Mouse (Mus musculus) myocyte (in vitro differentiated cells): ENCODE data around the gene Rps6kc1. TPM values are rescaled to one million over a fixed set of nuclear protein-coding genes. Genes with fewer than 3 reads are reported as not detected.

ENCODE experiments used
- H3K27me3 ChIP-seq: one replicate; pipeline ENCODE4 v1.6.1; 2011; ENCODE audit not compliant: control insufficient read depth, insufficient read depth, insufficient read length
- H3K36me3 ChIP-seq: one replicate; pipeline ENCODE4 v1.6.1; 2011; ENCODE audit not compliant: control insufficient read depth, insufficient read depth
- H3K4me2 ChIP-seq: one replicate; pipeline ENCODE4 v1.6.1; 2011; ENCODE audit warnings: low read depth, control low read depth
- H3K4me3 ChIP-seq: one replicate; pipeline ENCODE4 v1.5.1; 2011; ENCODE audit warnings: mild to moderate bottlenecking, control low read depth, moderate library complexity
- H3K79me2 ChIP-seq: one replicate; pipeline ENCODE4 v1.6.1; 2011; ENCODE audit not compliant: control insufficient read depth, insufficient read depth
- H3ac ChIP-seq: one replicate; pipeline ENCODE4 v1.6.1; 2011; ENCODE audit not compliant: control insufficient read depth, insufficient read length
- CEBPB ChIP-seq: IDR thresholded peaks from 2 replicates; pipeline ENCODE4 v1.6.1; 2011; ENCODE audit warnings: mild to moderate bottlenecking, moderate library complexity; ENCODE audit not compliant: poor library complexity, insufficient read depth, severe bottlenecking
- E2F4 ChIP-seq: IDR thresholded peaks from one replicate; pipeline ENCODE4 v1.6.1; 2011; ENCODE audit warnings: mild to moderate bottlenecking, control low read depth, moderate library complexity; ENCODE audit not compliant: insufficient read depth
- MAX ChIP-seq: IDR thresholded peaks from one replicate; pipeline ENCODE4 v1.6.1; 2011; ENCODE audit warnings: low read depth, mild to moderate bottlenecking, control low read depth
- MYOD1 ChIP-seq, 3 experiments: IDR thresholded peaks; one replicate each; pipeline ENCODE4 v1.6.1; 2011; ENCODE audit warnings: control low read depth in 2 of 3, low read depth in 2 of 3, mild to moderate bottlenecking in 2 of 3, moderate library complexity in 1 of 3; ENCODE audit not compliant: insufficient read length in 2 of 3, control insufficient read depth in 1 of 3
- MYOG ChIP-seq, 3 experiments: IDR thresholded peaks; one replicate each; pipeline ENCODE4 v1.6.1; 2011; ENCODE audit warnings: control low read depth in 2 of 3, low read depth in 2 of 3, mild to moderate bottlenecking in 2 of 3; ENCODE audit not compliant: insufficient read length in 2 of 3, control insufficient read depth in 1 of 3, insufficient read depth in 1 of 3
- POLR2A ChIP-seq: IDR thresholded peaks from one replicate; pipeline ENCODE4 v1.6.1; 2011; ENCODE audit warnings: low read depth, mild to moderate bottlenecking, control low read depth, moderate library complexity; ENCODE audit not compliant: insufficient read length
- POLR2AphosphoS2 ChIP-seq: IDR thresholded peaks from one replicate; pipeline ENCODE4 v1.6.1; 2011; ENCODE audit warnings: low read depth, control low read depth; ENCODE audit not compliant: insufficient read length
- REST ChIP-seq: IDR thresholded peaks from one replicate; pipeline ENCODE4 v1.6.1; 2011; ENCODE audit warnings: mild to moderate bottlenecking, control low read depth, moderate library complexity; ENCODE audit not compliant: insufficient read depth, insufficient read length
- SRF ChIP-seq: IDR thresholded peaks from one replicate; pipeline ENCODE4 v1.6.1; 2011; ENCODE audit warnings: low read depth; ENCODE audit not compliant: control insufficient read depth, insufficient read length
- TCF12 ChIP-seq: IDR thresholded peaks from one replicate; pipeline ENCODE4 v1.6.1; 2011; ENCODE audit warnings: mild to moderate bottlenecking, control low read depth; ENCODE audit not compliant: poor library complexity, insufficient read depth, severe bottlenecking
- TCF3 ChIP-seq: IDR thresholded peaks from one replicate; pipeline ENCODE4 v1.6.1; 2011; ENCODE audit warnings: low read depth, control low read depth; ENCODE audit not compliant: insufficient read length
- USF1 ChIP-seq: IDR thresholded peaks from one replicate; pipeline ENCODE4 v1.6.1; 2011; ENCODE audit warnings: low read depth, mild to moderate bottlenecking, control low read depth, moderate library complexity
- polyA plus RNA-seq: library from polyadenylated mRNA; unstranded; fragments of >200 nt; fragmentation: generic; extraction: Trizol; gene quantifications from one replicate; pipeline ENCODE4 v1.2.1, GENCODE M21; 2012; ENCODE audit warnings: missing spikeins

Gene Rps6kc1
- polyA plus RNA-seq, 1 experiment: 18.9 TPM

- Histone ChIP-seq H3ac (no peak overlapping the region), H3K79me2 (no peaks in the 10 kb centered on the region), H3K27me3 (no peaks in the 10 kb centered on the region), H3K4me3 (no peak overlapping the region), H3K4me2 (no peak overlapping the region), H3K36me3 (peaks cover 36% of the 10 kb centered on the region)
- TF ChIP-seq USF1 (no peak), POLR2A (no peak), POLR2AphosphoS2 (no peak), MAX (no peak), E2F4 (no peak), MYOD1 (IDR thresholded peaks at IDR 0.05; ENCODE audit: control insufficient read depth in 1 of 3, insufficient read length in 2 of 3, low read depth in 2 of 3) (no peak), REST (no peak), TCF3 (no peak), MYOG (IDR thresholded peaks at IDR 0.05; ENCODE audit: control insufficient read depth in 1 of 3, insufficient read depth in 1 of 3, insufficient read length in 2 of 3, low read depth in 2 of 3) (no peak), TCF12 (no peak)
Measured at GRCm38 (mm10) chr1:190947986-190948385, 36.4 kb upstream of the Rps6kc1 start.

- no peak overlapping the region for H3K4me2 ChIP-seq
- H3K79me2 ChIP-seq: no peaks in the 10 kb centered on the region
- peaks cover 38% of the 10 kb centered on the region for H3K36me3 ChIP-seq
- H3K27me3 ChIP-seq: no peaks in the 10 kb centered on the region
- H3K4me3 ChIP-seq: no peak overlapping the region
- TF ChIP-seq POLR2A (no peak), POLR2AphosphoS2 (peak; percentile 65), TCF12 (no peak), MYOD1 (IDR thresholded peaks at IDR 0.05; ENCODE audit: control insufficient read depth in 1 of 3, insufficient read length in 2 of 3, low read depth in 2 of 3) (no peak), SRF (no peak)
- no peak overlapping the region for H3ac ChIP-seq
Measured at GRCm38 (mm10) chr1:190944109-190944760, 32.7 kb upstream of the Rps6kc1 start.

- H3K27me3 ChIP-seq: no peaks in the 10 kb centered on the region
- H3ac ChIP-seq: no peak overlapping the region
- no peak overlapping the region for H3K4me3 ChIP-seq
- no peaks in the 10 kb centered on the region for H3K79me2 ChIP-seq
- peaks cover 41% of the 10 kb centered on the region for H3K36me3 ChIP-seq
- TF ChIP-seq TCF3: no peak
- TF ChIP-seq USF1: no peak
- TF ChIP-seq SRF: no peak
- TF ChIP-seq REST: no peak
- no peak for TF ChIP-seq POLR2AphosphoS2
- TF ChIP-seq E2F4: no peak
- no peak for TF ChIP-seq POLR2A
- TF ChIP-seq MYOD1 (IDR thresholded peaks at IDR 0.05; ENCODE audit: control insufficient read depth in 1 of 3, insufficient read length in 2 of 3, low read depth in 2 of 3): no peak
- no peak for TF ChIP-seq TCF12
- no peak for TF ChIP-seq MAX
- no peak for TF ChIP-seq MYOG (IDR thresholded peaks at IDR 0.05; ENCODE audit: control insufficient read depth in 1 of 3, insufficient read depth in 1 of 3, insufficient read length in 2 of 3, low read depth in 2 of 3)
- TF ChIP-seq CEBPB: no peak
- H3K4me2 ChIP-seq: no peak overlapping the region
Measured at GRCm38 (mm10) chr1:190939803-190940202, 28.2 kb upstream of the Rps6kc1 start.

- no peak overlapping the region for H3ac ChIP-seq
- peaks cover 13% of the 10 kb centered on the region for H3K36me3 ChIP-seq
- peak overlapping the region; percentile 66 for H3K4me3 ChIP-seq
- no peaks in the 10 kb centered on the region for H3K27me3 ChIP-seq
- TF ChIP-seq MAX: no peak
- no peak for TF ChIP-seq USF1
- TF ChIP-seq SRF: no peak
- no peak for TF ChIP-seq REST
- no peak for TF ChIP-seq MYOG (IDR thresholded peaks at IDR 0.05; ENCODE audit: control insufficient read depth in 1 of 3, insufficient read depth in 1 of 3, insufficient read length in 2 of 3, low read depth in 2 of 3)
- H3K79me2 ChIP-seq: peaks cover 9% of the 10 kb centered on the region
- H3K4me2 ChIP-seq: peak overlapping the region; percentile 8
Measured at GRCm38 (mm10) chr1:190930181-190930580, 18.6 kb upstream of the Rps6kc1 start.

GRCm38 (mm10) chr1:190929010-190929695 lies 17.6 kb upstream of the Rps6kc1 start:
- peak overlapping the region; percentile 91 for H3ac ChIP-seq
- peak overlapping the region; percentile 85 for H3K4me2 ChIP-seq
- no peaks in the 10 kb centered on the region for H3K27me3 ChIP-seq
- H3K79me2 ChIP-seq: peaks cover 9% of the 10 kb centered on the region
- peaks cover 6% of the 10 kb centered on the region for H3K36me3 ChIP-seq
- TF ChIP-seq MYOD1 (IDR thresholded peaks at IDR 0.05; ENCODE audit: control insufficient read depth in 1 of 3, insufficient read length in 2 of 3, low read depth in 2 of 3): peak in 1 of 3 experiments; percentile 20
- 0 out of 2 replicates have a peak, but pooled peaks have one; percentile 1 for TF ChIP-seq CEBPB
- TF ChIP-seq POLR2A: no peak
- TF ChIP-seq MAX: no peak
- no peak for TF ChIP-seq TCF12
- no peak for TF ChIP-seq SRF
- no peak for TF ChIP-seq POLR2AphosphoS2
- TF ChIP-seq USF1: no peak
- no peak for TF ChIP-seq E2F4
- no peak for TF ChIP-seq REST
- no peak for TF ChIP-seq TCF3
- peak in 1 of 3 experiments; percentile 11 for TF ChIP-seq MYOG (IDR thresholded peaks at IDR 0.05; ENCODE audit: control insufficient read depth in 1 of 3, insufficient read depth in 1 of 3, insufficient read length in 2 of 3, low read depth in 2 of 3)
- peak overlapping the region; percentile 66 for H3K4me3 ChIP-seq
